Mouse (Mus musculus) forebrain, embryonic 16.5 days (tissue): ENCODE results near the gene Tulp4. TPM values are rescaled to one million over a fixed set of nuclear protein-coding genes. Genes with fewer than 3 reads are reported as not detected.
"Not testable (repeated sequence)": the region's sequence is repeated elsewhere in the genome, so short reads cannot be mapped to it uniquely, and the experiment has no call there.

ENCODE experiments used
- ATAC-seq: fragments of 200-750 bp; cut with Nextera tagmentation; 2 replicates; pipeline ENCODE4 v1.8.0; 2017; ENCODE audit warnings: mild to moderate bottlenecking, moderate library complexity
- H3K27ac ChIP-seq: fragments of 300-500 bp; sonication (generic); 2 replicates; pipeline ENCODE4 v1.5.1; 2014; ENCODE audit warnings: low read length, control low read depth
- H3K27me3 ChIP-seq: fragments of 300-500 bp; sonication (generic); replicated peaks from 2 replicates; pipeline ENCODE4 v1.6.1; 2014; ENCODE audit warnings: low read length; ENCODE audit not compliant: control insufficient read depth, insufficient read depth
- H3K36me3 ChIP-seq: fragments of 300-500 bp; sonication (generic); 2 replicates; pipeline ENCODE4 v1.6.1; 2014; ENCODE audit not compliant: control insufficient read depth, insufficient read depth
- H3K4me1 ChIP-seq: fragments of 300-500 bp; sonication (generic); replicated peaks from 2 replicates; pipeline ENCODE4 v1.6.1; 2014; ENCODE audit warnings: low read length; ENCODE audit not compliant: control insufficient read depth, insufficient read depth
- H3K4me2 ChIP-seq: fragments of 300-500 bp; sonication (generic); 2 replicates; pipeline ENCODE4 v1.6.1; 2014; ENCODE audit warnings: mild to moderate bottlenecking, low read length, control low read depth
- H3K4me3 ChIP-seq: fragments of 300-500 bp; sonication (generic); replicated peaks from 2 replicates; pipeline ENCODE4 v1.5.1; 2014; ENCODE audit warnings: mild to moderate bottlenecking, low read length, control low read depth
- H3K9ac ChIP-seq: fragments of 300-500 bp; sonication (generic); replicated peaks from 2 replicates; pipeline ENCODE4 v1.6.1; 2014; ENCODE audit warnings: low read depth, low read length, control low read depth
- H3K9me3 ChIP-seq: fragments of 300-500 bp; sonication (generic); 2 replicates; pipeline ENCODE4 v1.6.1; 2016; ENCODE audit warnings: low read length; ENCODE audit not compliant: control insufficient read depth
- WGBS: fragments of 180-500 bp; shearing (Covaris S2); extraction: QIAGEN DNeasy Blood & Tissue Kit; methylation state at CpG from one replicate; pipeline ENCODE4 v1.1.7; 2014; 5-methylcytosine and 5-hydroxymethylcytosine counted together
- polyA plus RNA-seq: library from polyadenylated mRNA; unstranded; fragments of >200 nt; fragmentation: Nextera tagmentation; extraction: Ambion mirVana; gene quantifications from 2 replicates; pipeline ENCODE4 v1.2.1, GENCODE M21; 2015

Gene Tulp4
- polyA plus RNA-seq, 1 experiment from 2014 or later, result 167 TPM

DNA sequence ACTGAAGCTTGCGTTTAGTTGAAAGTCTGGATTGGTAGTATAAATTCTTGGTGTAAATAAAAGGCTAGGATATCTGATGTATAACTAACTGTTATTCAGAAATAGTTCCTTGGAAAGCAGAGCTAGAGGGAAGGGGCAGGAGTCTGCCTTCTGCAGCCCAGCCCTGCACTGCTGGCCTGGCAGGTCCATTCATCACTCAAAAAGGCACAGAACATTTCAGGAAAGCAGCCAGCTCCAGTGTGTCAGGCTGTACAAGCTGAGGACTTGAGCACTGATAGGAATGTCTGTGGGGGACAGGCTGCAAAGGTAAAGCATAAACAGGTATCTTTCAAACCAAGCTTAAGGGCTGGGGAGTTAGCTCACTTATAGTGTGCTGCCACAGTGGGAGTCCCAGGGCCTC is 105.5 kb downstream of the Tulp4 start:
- 98% methylated on average over 1 of the region's 1 CpGs for WGBS
- ATAC-seq, result no peak
- Histone ChIP-seq H3K27ac (no peak overlapping the region), H3K27me3 (no peaks in the 10 kb centered on the region), H3K4me2 (no peak overlapping the region), H3K4me1 (no peaks in the 10 kb centered on the region), H3K9me3 (no peaks in the 10 kb centered on the region), H3K9ac (no peak overlapping the region), H3K4me3 (no peak overlapping the region), H3K36me3 (peaks cover 29% of the 10 kb centered on the region)

DNA sequence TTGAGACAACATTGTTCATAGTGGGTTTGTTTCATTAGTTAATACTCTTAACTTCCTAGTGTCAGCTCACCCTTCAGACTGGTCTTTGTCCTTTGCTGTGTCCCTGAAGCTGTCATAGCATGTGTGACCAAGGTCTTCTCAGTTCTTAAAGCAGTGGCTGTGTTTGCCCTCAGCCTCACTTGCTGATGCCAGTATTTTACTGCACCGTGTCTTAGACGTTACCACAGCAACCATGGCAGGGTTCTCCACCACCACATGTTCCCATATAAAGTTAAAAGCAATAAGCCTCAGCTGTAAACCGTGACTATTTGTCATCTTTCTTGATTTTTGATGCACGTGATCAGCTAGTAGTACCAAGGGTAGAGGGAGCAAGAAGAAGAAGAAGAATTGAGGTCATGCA is 109.4 kb downstream of the Tulp4 start:
- Histone ChIP-seq H3K9ac (no peak overlapping the region), H3K4me1 (no peaks in the 10 kb centered on the region), H3K4me2 (no peak overlapping the region), H3K9me3 (no peaks in the 10 kb centered on the region), H3K27me3 (no peaks in the 10 kb centered on the region), H3K36me3 (peaks cover 29% of the 10 kb centered on the region), H3K27ac (no peak overlapping the region), H3K4me3 (no peak overlapping the region)
- ATAC-seq, result no peak
- WGBS, result 83% methylated on average over 4 of the region's 4 CpGs

DNA sequence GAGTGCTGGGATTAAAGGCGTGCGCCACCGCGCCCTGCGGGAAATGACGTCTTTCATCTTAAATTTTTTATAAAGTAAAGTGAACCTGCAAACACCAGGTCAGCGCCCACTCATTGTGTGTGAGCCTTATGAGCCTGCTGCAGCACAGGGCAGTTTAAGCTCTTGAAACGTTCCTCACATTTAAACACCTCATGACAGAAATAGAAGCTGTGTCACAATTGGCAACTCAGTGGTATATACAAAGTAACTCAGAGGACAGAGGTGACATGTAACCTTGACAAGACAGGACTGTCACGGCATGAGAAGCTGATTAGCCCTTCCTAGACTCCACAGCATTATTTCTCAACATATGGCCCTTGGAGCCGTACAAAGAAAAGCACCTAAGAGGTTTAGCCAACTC is 110.3 kb downstream of the Tulp4 start:
- WGBS, result 92% methylated on average over 10 of the region's 10 CpGs
- H3K27ac ChIP-seq, result no peak overlapping the region

DNA sequence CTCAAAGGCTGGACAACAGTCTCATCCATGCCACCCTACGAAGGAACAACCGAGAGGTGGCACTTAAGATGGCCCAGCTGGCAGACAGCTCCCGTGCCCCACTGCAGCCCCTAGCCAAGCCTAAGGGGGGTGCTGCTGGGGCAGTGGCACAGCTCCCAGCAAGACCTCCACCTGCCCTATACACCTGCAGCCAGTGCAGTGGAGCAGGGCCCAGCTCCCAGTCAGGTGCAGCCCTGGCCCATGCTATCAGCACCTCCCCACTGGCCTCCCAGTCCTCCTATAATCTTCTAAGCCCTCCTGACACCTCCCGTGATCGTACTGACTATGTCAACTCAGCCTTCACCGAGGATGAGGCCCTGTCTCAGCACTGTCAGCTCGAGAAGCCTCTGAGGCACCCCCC is 126.4 kb downstream of the Tulp4 start:
- not testable (repeated sequence) for H3K4me2 ChIP-seq, H3K9me3 ChIP-seq, H3K4me1 ChIP-seq, H3K36me3 ChIP-seq, H3K27ac ChIP-seq, H3K9ac ChIP-seq, ATAC-seq, H3K27me3 ChIP-seq, H3K4me3 ChIP-seq
- no CpG with 5 or more reads among the region's 7 CpGs for WGBS

More for the DNA sequence above, 110.3 kb downstream of the Tulp4 start:
- Histone ChIP-seq H3K4me3 (no peak overlapping the region), H3K9me3 (no peaks in the 10 kb centered on the region), H3K9ac (no peak overlapping the region), H3K36me3 (peaks cover 24% of the 10 kb centered on the region), H3K4me1 (no peaks in the 10 kb centered on the region), H3K4me2 (no peak overlapping the region), H3K27me3 (no peaks in the 10 kb centered on the region)
- ATAC-seq, result no peak

DNA sequence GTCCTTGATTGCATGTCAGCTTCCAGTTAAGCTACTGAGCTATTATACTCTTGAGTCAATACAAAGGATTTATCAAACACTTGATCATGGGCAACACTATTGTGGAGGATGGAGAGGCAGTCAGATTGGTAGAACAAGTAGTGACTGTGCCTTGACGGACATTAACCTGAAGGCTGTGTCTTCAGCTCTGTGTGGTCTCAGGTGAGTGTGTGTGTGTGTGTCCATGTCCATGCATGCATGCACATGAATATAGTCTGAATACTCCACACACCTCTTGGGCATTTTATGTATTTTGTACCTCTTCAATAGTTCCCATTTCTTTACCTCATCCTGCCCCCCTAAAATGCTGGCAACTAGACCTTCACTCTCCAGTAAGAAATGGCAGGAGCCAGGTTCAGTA is 145.1 kb downstream of the Tulp4 start:
- H3K4me3 ChIP-seq, H3K4me2 ChIP-seq, H3K9me3 ChIP-seq, H3K9ac ChIP-seq, ATAC-seq, H3K27ac ChIP-seq, H3K27me3 ChIP-seq, H3K4me1 ChIP-seq, H3K36me3 ChIP-seq: not testable (repeated sequence)
- WGBS, result 100% methylated on average over 1 of the region's 1 CpGs

DNA sequence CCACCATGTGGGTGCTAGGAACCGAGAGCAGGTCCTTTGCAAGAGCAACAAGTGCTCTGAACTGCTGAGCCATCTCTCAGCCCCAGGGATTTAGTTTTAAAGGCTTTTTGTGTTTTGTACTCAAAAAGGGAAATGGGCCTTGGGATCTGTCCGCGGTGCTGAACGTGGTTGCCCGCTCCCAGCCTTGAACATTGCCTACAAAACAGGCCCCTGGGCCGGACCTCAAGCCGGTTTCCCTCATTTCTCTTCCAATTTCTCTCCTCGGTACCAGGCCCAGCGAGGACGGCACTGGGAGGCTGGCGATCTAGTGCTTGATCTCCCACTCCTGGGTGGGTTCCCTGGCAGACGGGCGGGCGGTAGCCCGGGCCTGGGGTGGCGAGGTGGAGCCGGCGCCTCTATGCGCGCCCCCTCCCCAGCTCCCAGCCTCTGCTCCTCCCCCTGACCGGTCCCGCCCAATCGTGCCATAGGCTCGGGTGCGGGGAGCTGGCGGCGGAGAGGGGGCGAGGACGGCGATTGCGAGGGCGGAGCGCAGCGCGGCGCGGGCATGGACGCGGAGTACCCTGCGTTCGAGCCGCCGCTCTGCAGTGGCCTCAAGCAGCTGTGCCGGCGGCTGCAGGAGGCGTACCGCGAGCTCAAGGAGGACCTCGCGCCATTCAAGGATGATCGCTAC is 150.3 kb downstream of the Tulp4 start, which contains the start of gene Tmem181a:
Gene Tmem181a (plus strand): TSS at position 461 of the 670 bp plus-strand sequence.
- H3K27ac ChIP-seq, H3K9me3 ChIP-seq, H3K4me1 ChIP-seq, H3K27me3 ChIP-seq, H3K36me3 ChIP-seq: not testable (repeated sequence)
- WGBS, result under 1% methylated on average over 14 of the region's 51 CpGs
- peak; percentile 89 for ATAC-seq
- 0 out of 2 replicates have a peak within 1 kb of the TSS, but pooled peaks have one; percentile 42 for H3K9ac ChIP-seq
- H3K4me2 ChIP-seq, result peak within 1 kb of the TSS; percentile 46
- peak within 1 kb of the TSS; percentile 41 for H3K4me3 ChIP-seq

DNA sequence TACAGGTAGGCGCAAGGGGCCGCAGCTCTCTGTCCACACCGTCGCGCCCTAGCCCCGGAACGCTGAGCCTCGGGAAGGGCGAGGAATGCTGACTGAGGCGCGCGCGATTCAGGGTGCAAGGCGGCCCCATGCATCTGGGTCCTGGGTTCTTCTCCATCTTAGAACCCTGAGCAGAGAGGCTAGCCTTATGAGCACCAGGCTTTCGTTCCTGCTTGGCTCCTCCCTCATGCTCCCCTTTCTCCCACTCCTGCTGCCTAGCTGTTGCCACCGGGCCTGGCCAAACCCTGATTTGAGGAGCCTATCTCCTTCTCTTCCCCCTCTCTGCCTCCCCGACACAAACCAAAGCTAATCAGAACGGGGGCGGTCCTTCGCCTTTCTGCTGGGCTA is 150.8 kb downstream of the Tulp4 start:
- Histone ChIP-seq H3K4me3 (peak overlapping the region; percentile 41), H3K4me2 (peak overlapping the region; percentile 46), H3K9ac (0 out of 2 replicates have a peak overlapping the region, but pooled peaks have one; percentile 42)
- peak; percentile 81 for ATAC-seq
- not testable (repeated sequence) for H3K27ac ChIP-seq, H3K9me3 ChIP-seq, H3K4me1 ChIP-seq, H3K36me3 ChIP-seq, H3K27me3 ChIP-seq
- WGBS, result 3% methylated on average over 6 of the region's 20 CpGs

DNA sequence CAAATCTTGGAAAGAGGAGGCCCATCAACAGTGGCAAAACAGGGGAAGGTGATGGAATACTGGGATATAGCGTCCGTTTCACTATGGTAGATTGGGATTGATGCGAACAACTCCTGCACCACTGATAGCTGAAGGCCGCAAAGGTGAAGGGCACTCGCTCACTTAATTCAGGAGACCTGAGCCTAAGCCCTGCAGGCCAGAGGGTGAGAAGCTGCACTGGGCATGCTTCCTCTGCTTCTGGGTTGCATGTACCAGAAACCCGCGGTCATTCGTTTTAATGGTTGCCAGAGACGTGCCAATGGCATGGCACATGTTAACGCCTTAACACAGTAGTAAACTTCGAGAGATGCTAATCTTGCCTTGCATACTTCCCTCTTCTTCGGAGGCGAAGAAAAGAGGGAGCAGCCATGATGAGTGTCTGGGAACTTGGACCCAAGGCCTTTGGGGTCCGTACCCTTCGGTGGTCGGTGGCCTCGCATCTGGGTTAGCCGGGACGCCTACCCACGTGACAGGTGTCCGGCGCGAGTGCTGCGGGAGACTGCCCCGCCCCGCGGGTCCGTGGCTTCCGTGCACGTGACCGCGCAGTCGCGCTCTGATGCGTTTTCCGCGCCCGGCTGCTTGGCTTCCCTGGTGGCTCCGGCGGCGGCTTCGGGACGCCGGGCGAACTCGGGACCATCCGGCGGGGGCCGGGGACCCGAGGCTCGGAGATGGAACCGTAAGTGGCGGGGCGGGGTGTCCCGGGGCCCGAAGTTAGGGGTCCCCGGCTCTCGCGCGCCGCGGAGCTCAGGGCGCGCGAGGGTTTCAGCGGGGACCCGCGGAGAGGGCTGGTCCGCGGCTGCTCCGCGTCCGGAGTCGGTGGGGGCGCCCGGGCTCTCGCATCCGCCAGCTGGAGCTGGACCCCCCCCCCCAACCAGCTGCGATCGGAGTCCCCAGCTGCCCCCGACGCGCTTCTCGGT is 163.9 kb downstream of the Tulp4 start:
- H3K36me3 ChIP-seq, H3K9me3 ChIP-seq, H3K27me3 ChIP-seq, H3K27ac ChIP-seq, H3K4me1 ChIP-seq: not testable (repeated sequence)
- Histone ChIP-seq H3K4me2 (peak overlapping the region; percentile 59), H3K9ac (peak overlapping the region; percentile 65), H3K4me3 (peak overlapping the region; percentile 49)
- ATAC-seq, result peak; percentile 89
- WGBS, result under 1% methylated on average over 59 of the region's 84 CpGs

DNA sequence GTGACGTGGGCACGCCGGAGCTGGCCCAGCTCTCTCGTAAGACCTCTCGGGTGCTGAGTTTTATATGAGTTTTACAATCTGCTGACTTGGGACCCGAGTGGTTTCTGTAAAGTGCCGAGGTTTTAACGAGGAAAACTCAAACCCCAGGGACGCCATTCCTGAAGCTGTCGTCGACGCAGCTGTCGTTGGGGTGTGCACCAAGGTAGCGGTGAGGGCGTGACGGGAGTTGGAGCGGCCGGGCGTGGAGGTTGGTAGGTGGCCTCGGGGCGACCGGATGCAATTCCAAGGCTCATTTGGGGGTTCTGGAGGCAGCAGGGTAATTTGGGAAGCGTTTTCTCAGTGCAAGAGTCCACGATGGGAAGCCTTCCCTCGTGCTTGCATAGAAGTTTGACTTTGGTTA is 164.6 kb downstream of the Tulp4 start:
- not testable (repeated sequence) for H3K27me3 ChIP-seq, H3K27ac ChIP-seq, H3K9me3 ChIP-seq, H3K36me3 ChIP-seq, H3K4me1 ChIP-seq
- ATAC-seq, result peak; percentile 4; the same call in 1 of the 2 replicates
- peak overlapping the region; percentile 49 for H3K4me3 ChIP-seq
- under 1% methylated on average over 25 of the region's 25 CpGs for WGBS
- peak overlapping the region; percentile 59 for H3K4me2 ChIP-seq
- peak overlapping the region; percentile 65 for H3K9ac ChIP-seq
